Mouse (Mus musculus) layer of hippocampus, postnatal 14 days (tissue): ENCODE data around the gene Pald1. TPM values are rescaled to one million over a fixed set of nuclear protein-coding genes. Genes with fewer than 3 reads are reported as not detected.
A peak's percentile ranks its signal among the peaks of the same experiment; 100 is the strongest.

Experiments
- DNase-seq, 2 experiments: peaks; one replicate each; pipeline ENCODE4 v3.0.0; 2021 to 2022; ENCODE audit warnings: low spot score in 2 of 2, mixed read lengths in 1 of 2
- long read RNA-seq, 2 experiments: library from polyadenylated mRNA; stranded (forward); transcript quantifications; one replicate each; pipeline ENCODE4 v2.0.0; 2021
- total RNA-seq, 2 experiments: library from RNA; stranded (reverse); gene quantifications; 2 replicates each; pipeline ENCODE4 v1.2.3; 2021

The Pald1 gene
- total RNA-seq: 10 to 100 TPM; 16.5 to 22.1 TPM
- long read RNA-seq, experiment 1, partial matches to known transcripts: 4 of 18 reads
- long read RNA-seq, experiment 1, other reads (novel, unspliced or antisense): 14 of 18 reads
- long read RNA-seq, experiment 2, full-length matches to known transcripts: 4 of 22 reads
- long read RNA-seq, experiment 2, partial matches to known transcripts: 3 of 22 reads
- long read RNA-seq, experiment 2, other reads (novel, unspliced or antisense): 15 of 22 reads

DNA sequence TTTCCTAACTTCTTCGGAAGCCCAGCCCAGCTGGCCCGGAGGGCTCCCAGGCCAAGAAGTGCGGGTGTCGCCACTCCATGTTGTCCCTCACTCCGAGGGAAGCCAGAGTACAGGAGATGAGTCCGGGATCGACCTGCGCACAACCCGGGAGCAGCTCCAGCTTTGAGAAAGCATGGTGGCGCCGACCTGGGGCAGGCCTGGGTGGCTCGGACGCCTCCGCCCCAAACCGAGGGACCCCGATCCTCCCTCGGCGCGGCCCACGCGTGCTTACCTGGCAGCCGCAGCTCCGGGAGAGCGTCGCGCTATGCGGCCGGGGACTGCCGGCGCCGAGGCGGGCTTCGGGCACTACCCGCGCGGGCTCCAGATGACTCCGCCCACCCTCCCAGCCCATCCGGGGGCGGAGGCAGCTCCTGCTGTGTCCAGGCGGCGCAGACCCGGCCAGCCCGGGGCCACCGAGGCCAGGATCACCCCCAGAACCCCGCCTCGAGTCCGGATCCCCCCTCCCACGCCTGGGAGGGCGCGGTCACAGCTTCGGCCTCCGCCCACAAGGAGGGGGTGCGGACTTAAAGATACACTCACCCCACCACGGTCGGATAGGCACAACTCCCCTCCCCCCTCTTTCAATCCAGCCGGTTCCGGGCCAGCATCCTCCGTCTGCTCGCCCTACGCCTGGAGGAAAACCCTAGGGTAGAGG, at the start of gene Pald1:
TSS of gene Pald1 (minus strand) at position 510 of the 694 bp plus-strand sequence.
- DNase-seq: peak; percentile 48 to 56

DNA sequence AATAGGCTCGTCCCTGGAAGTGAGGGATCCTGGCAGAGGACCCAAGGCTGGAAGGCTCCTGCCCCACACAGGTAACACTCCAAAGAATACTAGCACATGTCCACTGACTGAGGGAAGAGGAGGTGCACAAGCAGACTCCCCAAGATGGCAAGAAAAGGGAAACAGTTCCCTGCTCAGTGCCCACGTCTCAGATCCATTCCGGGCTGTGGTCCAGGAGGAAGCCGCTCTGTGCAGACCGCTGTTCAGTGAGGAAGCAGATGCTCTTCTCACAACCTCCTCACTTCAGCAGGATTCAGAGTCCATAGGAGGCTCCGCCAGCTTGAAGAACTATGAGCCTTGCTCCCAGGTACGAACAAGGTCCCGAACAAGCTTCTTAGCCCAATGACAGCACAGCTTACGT, 48.0 kb upstream of the Pald1 start:
- DNase-seq: no peak

DNA sequence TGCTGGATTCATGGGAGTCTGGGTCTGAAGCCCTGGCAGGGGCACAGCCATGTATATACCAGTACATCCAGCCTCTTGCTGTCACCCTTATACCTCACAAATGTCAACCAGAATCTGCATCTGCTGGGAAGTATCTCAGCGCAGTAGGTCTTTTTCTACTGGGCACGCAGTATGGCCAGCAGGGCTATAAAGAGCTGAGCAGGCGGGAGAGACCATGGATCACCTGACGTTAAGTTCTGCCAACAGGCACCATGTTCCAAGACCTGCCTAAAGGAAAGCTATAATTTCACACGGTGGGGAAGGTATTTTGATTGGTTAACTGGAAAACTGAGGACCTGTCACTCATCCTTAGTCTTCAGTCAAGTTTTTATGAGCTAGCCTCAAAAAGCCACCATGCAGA, 45.7 kb upstream of the Pald1 start:
- DNase-seq: no peak

DNA sequence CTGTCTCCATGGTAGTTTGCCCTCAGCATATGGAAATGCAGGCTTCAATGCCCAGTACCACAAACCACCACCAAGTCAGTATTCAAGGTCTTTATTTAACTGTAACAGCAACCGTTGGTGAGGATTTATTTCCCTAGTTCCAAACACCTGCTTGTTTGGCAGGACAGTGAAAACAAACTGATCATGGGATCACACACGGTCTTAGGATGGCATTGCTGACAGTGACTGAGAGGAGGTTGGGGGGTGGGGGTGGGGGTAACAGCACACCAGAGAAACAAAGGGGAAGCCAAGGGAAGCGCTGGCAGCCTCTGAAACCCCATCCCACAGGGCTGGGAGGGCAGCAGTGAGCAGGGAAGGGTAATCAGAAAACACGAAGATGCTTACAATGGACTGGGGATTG, 45.1 kb upstream of the Pald1 start:
- DNase-seq: no peak

DNA sequence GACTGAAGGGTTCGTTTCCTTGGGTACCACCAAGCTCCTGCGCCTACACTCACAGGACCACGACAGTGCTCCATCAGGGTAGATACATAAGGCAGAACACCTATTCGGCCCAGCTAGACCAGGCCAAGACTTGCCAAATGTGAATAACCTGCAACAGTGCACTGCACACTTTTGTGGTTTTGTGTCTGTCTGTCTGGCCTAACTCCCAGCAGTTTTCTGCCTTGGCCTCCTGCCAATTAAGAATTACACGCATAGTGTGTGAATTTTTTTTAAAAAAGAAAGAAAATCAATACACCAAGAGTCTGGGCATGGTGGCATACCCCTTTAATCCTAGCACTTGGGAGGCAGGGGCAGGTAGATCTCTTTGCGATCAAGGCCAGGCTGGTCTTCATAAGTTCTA, 44.6 kb upstream of the Pald1 start:
- no peak for DNase-seq

DNA sequence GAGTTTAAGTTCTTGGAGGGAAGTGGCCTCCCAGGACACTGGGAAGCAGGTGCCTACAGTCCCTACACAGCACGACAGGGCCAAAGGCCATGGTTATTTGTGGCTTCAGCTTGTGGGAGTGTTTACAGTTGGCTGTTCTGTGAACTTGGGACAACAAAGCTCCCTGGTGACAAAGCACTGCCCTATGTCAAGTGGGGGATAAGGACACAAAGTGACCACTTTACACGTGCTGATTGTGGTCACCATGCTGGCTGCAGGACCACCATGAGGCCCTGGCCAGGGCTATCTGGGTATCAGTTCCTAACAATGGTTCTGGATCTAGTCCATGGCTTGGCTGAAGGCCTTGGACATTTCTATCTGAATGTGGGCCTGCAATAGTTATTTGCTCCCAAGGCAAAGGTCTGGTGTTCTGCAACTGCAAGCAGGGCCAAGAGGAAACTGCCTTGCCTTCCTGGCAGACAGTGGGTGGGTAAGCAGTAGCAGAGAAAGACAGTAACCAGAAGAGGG, 43.0 kb upstream of the Pald1 start:
- no peak for DNase-seq

DNA sequence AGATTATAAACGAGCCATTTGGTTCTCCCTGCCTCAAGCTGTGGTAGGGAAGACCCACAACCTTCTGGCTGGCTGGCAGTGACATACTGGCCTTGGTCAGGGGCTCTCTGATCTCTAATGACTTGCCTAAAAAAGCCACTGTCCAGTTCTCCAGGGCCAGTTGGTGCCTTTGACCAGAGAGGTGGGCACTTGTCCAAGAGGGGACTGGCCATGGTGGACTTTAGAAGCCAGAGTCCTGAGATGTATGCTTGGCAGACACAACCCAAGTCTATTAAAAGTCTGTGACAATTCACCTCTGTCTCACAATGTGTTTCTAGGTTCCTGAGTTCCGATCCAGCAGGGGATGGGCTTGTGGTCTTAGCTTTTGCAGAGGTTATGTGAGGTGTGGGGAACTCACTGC, 41.7 kb upstream of the Pald1 start:
- DNase-seq: no peak

DNA sequence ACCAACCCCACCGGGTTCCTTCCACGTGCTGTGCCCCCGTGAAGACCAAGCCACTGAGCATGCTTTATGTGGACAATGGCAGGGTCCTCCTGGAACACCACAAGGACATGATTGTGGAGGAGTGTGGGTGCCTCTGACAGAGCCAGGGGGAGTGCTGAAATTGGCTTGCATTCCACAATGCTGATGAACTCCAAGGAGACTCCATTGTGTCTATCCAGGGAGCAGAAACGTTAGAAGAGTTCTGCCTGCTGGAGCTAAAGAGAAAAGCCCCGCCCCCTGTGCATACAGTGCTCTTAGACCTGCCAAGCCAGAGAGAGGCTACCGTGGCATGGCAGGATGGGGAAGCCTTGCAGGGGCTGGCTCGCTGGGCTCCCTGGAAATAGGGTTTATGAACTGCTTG, 41.2 kb upstream of the Pald1 start:
- DNase-seq: no peak

DNA sequence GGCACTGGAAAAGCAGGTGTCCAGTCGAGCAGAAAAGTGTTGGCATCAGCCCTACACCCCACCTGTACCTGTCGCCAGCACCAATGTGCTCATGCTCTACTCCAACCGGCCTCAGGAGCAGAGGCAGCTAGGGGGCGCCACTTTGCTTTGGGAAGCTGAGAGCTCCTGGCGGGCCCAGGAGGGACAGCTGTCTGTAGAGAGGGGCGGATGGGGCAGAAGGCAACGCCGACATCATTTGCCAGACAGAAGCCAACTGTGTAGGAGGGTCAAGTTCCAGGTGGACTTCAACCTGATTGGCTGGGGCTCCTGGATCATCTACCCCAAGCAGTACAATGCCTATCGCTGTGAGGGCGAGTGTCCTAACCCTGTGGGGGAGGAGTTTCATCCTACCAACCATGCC, 40.0 kb upstream of the Pald1 start:
- DNase-seq: no peak

DNA sequence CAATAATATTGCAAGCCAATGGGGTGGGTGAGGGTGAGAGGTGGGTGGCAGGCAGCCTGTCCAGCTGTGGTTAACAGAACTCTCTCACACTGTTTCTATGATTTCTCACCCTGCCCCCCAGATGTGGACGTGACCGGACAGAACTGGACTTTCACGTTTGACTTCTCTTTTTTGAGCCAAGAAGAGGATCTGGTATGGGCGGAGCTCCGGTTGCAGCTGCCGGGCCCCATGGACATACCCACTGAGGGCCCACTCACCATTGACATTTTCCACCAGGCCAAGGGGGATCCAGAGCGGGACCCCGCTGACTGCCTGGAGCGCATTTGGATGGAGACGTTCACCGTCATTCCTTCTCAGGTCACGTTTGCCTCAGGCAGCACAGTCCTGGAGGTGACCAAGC, 39.5 kb upstream of the Pald1 start:
- no peak for DNase-seq

DNA sequence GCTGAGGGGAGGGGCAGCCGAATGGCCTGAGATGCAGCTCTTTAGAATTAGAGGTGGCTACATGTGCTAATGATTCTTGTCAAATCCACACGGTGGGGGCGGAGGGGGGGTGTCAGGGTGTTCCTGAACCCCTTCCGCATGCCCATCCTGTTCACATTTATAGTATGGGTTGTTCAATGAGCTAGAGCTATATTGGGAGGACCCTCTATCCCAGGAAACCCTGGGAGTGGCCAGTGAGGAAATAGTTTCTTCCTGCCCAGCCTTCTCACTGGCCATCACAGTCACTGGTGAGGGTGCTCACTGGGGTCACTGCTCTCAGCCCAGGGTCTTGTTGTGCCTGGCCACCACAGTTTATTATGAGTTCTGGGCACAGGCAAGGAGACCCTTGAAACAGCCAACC, 36.7 kb upstream of the Pald1 start:
- DNase-seq: no peak

DNA sequence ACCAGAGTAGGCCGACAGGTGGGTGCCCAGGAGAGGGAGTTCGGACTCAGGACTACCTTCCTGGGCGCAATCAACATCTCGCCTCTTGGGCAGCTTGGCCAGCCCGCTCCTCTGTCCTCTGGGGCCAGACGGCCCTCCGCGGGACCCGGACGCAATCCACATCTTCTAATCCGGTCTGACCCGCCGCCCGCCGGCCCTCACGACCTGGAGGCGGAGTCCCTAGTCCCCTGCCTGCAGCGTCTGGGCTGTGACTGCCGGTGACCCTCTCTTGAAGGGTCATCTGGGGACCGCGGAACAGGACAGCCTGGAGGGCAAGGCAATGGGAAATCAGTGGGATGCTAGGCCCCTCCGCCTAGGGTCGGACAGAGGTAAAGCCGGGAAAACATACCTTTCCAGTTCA, 35.8 kb upstream of the Pald1 start:
- no peak for DNase-seq

DNA sequence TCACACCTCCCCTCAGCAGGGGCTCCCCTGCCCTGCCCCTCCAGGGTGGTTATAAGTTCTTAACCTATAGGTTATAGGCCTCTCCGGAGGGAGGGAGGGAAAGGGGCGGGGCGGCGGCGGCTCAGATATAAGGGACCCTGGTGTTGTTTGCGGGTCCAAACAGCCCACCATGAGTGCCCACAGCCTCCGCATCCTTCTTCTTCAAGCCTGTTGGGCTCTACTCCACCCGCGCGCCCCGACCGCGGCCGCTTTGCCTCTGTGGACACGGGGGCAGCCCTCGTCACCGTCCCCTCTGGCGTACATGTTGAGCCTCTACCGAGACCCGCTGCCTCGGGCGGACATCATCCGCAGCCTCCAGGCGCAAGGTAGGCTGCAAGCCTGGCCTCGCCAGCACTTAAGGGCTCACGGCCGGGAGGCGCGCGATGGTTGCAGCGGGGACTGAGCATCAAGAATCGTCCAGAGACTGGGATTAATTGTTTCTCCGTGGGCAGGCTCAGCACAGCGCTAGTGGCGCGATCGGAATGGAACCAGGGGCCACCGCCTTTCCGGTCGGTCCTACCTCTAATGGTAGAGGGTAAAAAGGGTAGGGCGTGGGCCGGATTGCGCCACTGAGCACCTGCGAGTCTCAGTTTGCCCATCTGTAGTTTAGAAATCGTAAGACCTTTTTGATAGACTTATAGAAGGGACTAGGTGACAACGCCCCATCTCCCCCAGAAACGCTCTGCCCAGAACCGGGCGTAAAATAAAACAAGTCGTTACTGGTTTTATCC, 35.0 kb upstream of the Pald1 start:
- DNase-seq: no peak

DNA sequence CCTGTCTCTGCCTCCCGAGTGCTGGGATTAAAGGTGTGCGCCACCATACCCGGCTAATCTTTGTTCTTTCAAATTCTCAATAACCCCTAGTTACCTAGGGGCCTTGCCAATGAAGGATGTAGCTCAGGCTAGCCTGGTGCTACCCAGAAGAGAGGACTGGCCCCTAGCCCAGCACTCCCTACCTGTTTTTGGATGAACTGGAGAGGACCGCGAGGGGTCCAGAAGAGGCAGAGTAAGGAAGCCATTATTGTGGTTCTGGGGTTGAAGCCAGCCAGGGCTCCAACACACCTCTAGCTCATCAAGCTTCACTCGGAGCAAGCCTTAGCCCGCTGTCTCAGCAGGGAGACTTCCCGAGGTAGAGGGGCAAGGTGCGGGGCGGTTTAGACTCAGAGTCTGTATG, 34.3 kb upstream of the Pald1 start, which contains the start of gene Nodal:
TSS of gene Nodal (plus strand) at position 301 of the 400 bp plus-strand sequence.
- no peak for DNase-seq

DNA sequence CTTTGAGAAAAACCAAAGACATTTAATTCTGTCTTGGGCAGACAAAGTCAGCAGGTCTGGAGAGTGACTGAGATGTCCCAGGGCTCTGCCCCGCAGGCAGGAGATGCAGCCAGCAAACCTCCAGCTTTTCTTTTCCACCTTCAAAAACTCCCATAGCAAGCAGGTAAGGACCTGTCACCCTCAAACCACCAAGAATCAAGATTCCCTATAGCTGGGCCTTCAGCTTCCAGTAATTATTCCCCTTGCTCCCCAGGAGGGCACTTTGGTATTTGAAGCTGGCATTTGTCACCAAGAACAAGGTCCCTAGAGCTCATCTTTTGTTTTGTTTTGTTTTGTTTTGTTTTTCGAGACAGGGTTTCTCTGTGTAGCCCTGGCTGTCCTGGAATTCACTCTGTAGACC, 33.7 kb upstream of the Pald1 start:
- no peak for DNase-seq

DNA sequence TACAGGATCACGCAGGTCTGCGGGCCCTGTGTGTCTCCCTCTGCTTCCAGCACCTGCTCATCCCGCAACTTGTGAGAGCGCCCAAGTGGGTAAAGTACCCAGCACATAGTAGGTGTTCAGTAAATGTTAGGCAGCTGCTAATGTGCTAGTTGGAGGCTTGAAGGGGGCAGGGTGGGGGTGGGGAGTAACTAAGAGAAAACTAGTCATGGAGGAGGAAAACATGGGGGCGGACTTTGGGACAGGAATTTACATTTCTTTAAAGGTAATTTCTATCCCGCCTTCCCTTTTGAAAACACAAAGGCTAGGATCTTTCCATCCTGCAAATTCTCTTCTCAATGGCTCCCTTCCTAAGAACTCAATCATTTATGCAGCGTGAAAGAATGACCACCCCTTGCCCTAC, 33.2 kb upstream of the Pald1 start:
- DNase-seq: no peak

DNA sequence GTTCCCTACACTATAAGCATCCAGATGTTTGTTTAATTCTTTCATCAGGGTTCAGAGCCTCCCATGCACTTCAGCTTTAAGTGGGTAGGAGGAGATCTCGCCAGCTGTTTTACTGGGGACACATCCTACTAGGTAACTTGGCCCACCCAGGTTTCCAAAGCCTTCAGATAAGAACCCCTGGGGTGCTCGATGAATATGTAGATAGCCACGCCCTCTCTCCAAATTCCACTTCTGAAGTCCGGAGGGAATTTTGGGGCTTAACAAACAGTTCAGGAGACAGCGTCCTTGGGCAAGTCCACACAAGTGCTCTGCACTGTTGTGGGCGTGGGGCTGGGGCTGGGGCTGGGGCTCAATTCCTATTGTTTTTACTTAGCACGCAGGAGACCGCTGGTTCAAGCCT, 32.6 kb upstream of the Pald1 start:
- DNase-seq: no peak

DNA sequence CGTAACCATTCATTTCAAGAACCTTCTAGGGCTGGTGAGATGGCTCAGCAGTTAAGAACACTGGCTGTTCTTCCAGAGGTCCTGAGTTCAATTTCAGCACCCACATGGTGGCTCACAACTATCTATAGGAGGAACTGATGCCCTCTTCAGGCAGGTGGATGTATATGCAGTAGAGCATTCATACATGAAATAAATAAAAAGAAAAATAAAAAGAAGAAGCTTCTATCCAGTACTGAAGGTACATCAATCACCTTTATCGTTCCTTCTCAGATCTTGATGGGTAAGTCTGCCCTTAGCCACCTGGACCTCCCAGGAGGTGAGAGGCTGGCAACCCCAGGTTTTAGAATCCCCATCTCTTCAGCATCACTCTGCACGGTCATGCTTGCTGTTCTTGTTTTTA, 31.9 kb upstream of the Pald1 start:
- DNase-seq: no peak

DNA sequence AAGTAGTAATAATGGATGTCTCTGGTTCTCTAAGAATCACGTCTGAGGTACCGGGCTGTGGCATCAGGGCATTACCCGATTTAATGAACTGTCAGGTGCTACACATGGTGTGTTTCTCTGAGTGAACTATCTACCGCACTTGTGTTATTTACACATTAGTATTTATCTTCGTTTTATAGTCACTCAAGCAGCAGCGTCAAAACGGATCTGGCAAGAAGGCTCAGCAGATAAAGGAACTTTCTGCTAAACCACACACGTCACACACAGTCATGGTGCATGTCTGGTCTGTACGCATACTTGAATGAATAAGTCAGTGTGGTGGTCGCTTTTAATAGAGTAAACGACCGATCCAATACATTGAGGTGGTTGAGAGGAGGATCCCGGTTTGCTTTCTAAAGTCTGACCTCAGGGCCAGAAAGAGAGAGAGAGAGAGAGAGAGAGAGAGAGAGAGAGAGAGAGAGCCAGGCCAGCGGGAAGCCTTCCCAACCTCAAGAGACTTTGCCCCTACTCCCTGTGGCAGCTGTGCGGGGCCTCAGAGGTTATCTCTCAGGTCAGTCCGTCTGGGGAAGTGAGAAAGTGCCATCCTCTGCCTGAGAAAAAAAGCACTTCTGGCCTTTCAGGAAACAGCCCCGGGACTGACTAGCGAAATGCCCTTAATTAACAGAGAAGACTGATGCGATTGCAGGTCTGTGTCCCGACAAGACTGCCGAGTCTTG, 29.7 kb upstream of the Pald1 start:
- DNase-seq: no peak

DNA sequence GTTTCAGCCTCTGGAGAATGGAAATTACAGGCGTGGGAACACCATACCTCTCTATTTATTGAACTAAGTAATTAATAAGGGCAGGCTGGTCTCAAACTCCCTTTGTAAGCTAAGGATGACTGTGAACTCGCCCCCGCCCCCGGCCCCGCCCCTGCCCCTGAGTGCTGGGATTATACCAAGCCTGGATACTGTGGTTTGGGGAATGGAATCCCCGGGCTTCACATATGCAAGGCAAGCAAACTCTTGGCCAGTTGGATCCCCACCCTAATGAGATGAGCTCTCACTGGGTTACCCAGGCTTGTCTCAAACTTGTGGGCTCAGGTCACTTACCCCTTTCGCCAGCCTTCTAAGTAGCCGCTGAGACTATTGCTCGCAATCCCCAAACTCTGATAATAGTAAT, 26.9 kb upstream of the Pald1 start:
- DNase-seq: no peak

DNA sequence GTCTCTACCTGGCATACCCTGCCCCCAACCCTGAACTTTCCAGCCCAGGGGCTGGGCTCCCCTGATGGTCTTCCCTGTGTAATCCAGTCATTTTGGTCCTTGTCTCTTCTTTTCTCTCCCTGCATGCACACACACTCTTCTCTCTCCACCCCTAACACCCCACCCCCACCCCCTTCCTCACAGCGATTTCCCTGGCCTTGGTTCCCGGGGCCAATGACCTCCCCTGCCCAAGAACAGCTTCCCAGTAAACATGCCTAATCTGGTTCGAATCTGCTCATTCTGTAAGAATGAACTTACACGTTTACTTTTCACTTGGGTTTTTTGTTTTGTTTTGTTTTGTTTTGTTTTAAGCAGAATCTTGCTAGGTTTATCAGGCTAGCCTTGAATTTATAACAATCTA, 26.4 kb upstream of the Pald1 start:
- DNase-seq: no peak

DNA sequence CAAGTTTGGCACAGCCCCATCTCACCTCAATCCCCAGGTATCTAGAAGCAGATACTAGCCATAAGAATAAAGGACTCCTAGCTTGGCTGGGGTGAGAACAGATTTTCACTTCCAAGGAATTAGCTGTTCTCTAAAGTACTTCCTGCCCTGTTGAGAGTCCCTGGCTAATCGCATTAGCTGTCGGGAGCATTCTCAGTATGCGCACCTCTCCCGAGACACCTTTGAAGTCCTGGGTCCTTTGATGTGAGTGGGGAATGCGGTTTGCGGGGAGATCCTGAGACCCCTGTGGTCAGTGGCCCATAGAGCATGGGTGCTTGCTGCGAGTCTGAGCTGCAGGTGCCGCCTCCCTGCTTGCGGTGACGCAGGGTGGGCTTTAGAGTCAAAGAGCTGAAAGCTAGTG, 22.6 kb upstream of the Pald1 start:
- no peak for DNase-seq
